Mouse (Mus musculus) left cerebral cortex, postnatal 25 days (tissue): ENCODE measurements at regions not wholly inside any gene's neighbourhood (a gene's known extent, or its start where the extent isn't known, plus 50 kb on each side); places are given as distances from the start of the nearest gene placed in this dataset.
"Not testable (repeated sequence)": the region's sequence is repeated elsewhere in the genome, so short reads cannot be mapped to it uniquely, and the experiment has no call there.

Source experiments
- DNase-seq, 2 experiments: peaks; one replicate each; pipeline ENCODE4 v3.0.0; 2022; ENCODE audit warnings: low spot score in 2 of 2, mixed read lengths in 1 of 2
- intact Hi-C: fragments of 180-260 bp; cut with DNase I; formaldehyde crosslinking; loops from one replicate; pipeline ENCODE4 v1.15.1; 2025

GRCm38 (mm10) chr6:44010946-44011345, 344.9 kb upstream of the Tpk1 start:
- intact Hi-C loops: no loop called here
- DNase-seq: peak in 1 of 2 experiments; percentile 27

DNA sequence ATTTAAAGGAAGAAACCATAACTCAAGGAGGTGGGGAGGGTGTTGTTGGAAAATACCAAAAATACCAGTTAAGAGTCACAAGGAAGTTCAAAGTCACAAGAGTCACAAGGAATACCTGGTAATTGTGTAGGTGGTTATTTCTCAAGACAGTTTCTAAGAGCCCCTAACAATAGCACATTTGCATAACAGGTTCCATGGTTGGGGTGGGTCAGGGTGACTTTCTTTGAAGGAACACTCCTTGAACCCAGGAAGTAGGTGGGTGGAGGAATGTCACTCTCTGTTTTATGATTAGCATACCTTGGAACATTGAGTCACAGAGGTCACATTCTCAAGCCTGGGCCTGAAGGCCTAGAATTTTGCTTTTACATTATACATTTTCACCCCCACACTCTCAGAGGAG, 341.1 kb upstream of the Tpk1 start:
- DNase-seq, intact Hi-C loops: not testable (repeated sequence)
